Mouse (Mus musculus) lung, adult 2 months (tissue): ENCODE measurements around the gene Timm8a2.

Source experiments
- CTCF ChIP-seq: fragments of 200-500 bp; IDR thresholded peaks from 2 replicates; pipeline ENCODE4 v1.5.1; 2011; ENCODE audit warnings: mild to moderate bottlenecking, low read length, control low read depth; ENCODE audit not compliant: insufficient read depth
- POLR2A ChIP-seq: fragments of 200-500 bp; IDR thresholded peaks from 2 replicates; pipeline ENCODE4 v1.6.1; 2011; ENCODE audit warnings: low read depth, mild to moderate bottlenecking, control low read depth, low read length, borderline replicate concordance; ENCODE audit errors: extremely low read depth

GRCm38 (mm10) chr14:122029851-122030250 is 4.6 kb upstream of the Timm8a2 start:
- TF ChIP-seq CTCF, result no peak
- no peak for TF ChIP-seq POLR2A
